Mouse (Mus musculus) olfactory bulb, adult 2 months (tissue): ENCODE results near the gene Adipoq. TPM values are rescaled to one million over a fixed set of nuclear protein-coding genes. Genes with fewer than 3 reads are reported as not detected.

Experiments
- H3K27ac ChIP-seq: fragments of 200-500 bp; 2 replicates; pipeline ENCODE4 v1.5.1; 2012; ENCODE audit warnings: low read depth, low read length; ENCODE audit not compliant: insufficient read depth
- H3K4me1 ChIP-seq: fragments of 200-500 bp; 2 replicates; pipeline ENCODE4 v1.6.1; 2012; ENCODE audit warnings: low read length; ENCODE audit not compliant: control insufficient read depth, insufficient read depth
- H3K4me3 ChIP-seq: fragments of 200-500 bp; 2 replicates; pipeline ENCODE4 v1.5.1; 2012; ENCODE audit warnings: mild to moderate bottlenecking, low read depth, low read length, moderate library complexity; ENCODE audit not compliant: insufficient read depth
- CTCF ChIP-seq: fragments of 200-500 bp; IDR thresholded peaks from 2 replicates; pipeline ENCODE4 v1.5.1; 2012; ENCODE audit warnings: low read depth, mild to moderate bottlenecking, low read length, moderate library complexity; ENCODE audit not compliant: insufficient read depth
- POLR2A ChIP-seq: fragments of 200-500 bp; IDR thresholded peaks from 2 replicates; pipeline ENCODE4 v1.6.1; 2012; ENCODE audit warnings: mild to moderate bottlenecking, low read depth, low read length, moderate library complexity; ENCODE audit not compliant: insufficient read depth
- WGBS: fragments of 180-500 bp; shearing (Covaris S2); methylation state at CpG from one replicate; pipeline ENCODE4 v1.1.7; 2018; 5-methylcytosine and 5-hydroxymethylcytosine counted together
- polyA plus RNA-seq: library from polyadenylated mRNA; stranded (reverse); fragments of >200 nt; gene quantifications from 2 replicates; pipeline ENCODE4 v1.2.4, GENCODE M21; 2012; ENCODE audit warnings: low replicate concordance; ENCODE audit not compliant: missing spikeins, insufficient read depth, insufficient read length

The Adipoq gene
- polyA plus RNA-seq, 1 experiment: not detected

GRCm38 (mm10) chr16:23154261-23154660, 7.9 kb downstream of the Adipoq start:
- whole genome bisulfite sequencing: 94% methylated on average over 5 of the region's 5 CpGs
- H3K4me1 ChIP-seq: no peaks in the 10 kb centered on the region
- TF ChIP-seq POLR2A (no peak), CTCF (no peak)
- H3K4me3 ChIP-seq: no peak overlapping the region
- no peak overlapping the region for H3K27ac ChIP-seq

- no peak for TF ChIP-seq CTCF
- TF ChIP-seq POLR2A: no peak
- WGBS: 95% methylated on average over 13 of the region's 13 CpGs
Observed at GRCm38 (mm10) chr16:23157013-23157412, 10.7 kb downstream of the Adipoq start.

GRCm38 (mm10) chr16:23158292-23158691, 12.0 kb downstream of the Adipoq start:
- TF ChIP-seq POLR2A: no peak
- no peak for TF ChIP-seq CTCF
- Histone ChIP-seq H3K4me1 (no peaks in the 10 kb centered on the region), H3K4me3 (no peak overlapping the region), H3K27ac (no peak overlapping the region)
- 92% methylated on average over 7 of the region's 7 CpGs for WGBS

More at GRCm38 (mm10) chr16:23157013-23157412, 10.7 kb downstream of the Adipoq start:
- Histone ChIP-seq H3K4me1 (no peaks in the 10 kb centered on the region), H3K27ac (no peak overlapping the region), H3K4me3 (no peak overlapping the region)

- WGBS: 74% methylated on average over 2 of the region's 2 CpGs
- Histone ChIP-seq H3K4me3 (no peak overlapping the region), H3K27ac (no peak overlapping the region), H3K4me1 (no peaks in the 10 kb centered on the region)
- TF ChIP-seq CTCF: no peak
- no peak for TF ChIP-seq POLR2A
Observed at GRCm38 (mm10) chr16:23158957-23159356, 12.6 kb downstream of the Adipoq start.

- TF ChIP-seq POLR2A (no peak), CTCF (no peak)
- WGBS: 55% methylated on average over 2 of the region's 2 CpGs
- no peak overlapping the region for H3K27ac ChIP-seq
- no peaks in the 10 kb centered on the region for H3K4me1 ChIP-seq
- no peak overlapping the region for H3K4me3 ChIP-seq
Observed at GRCm38 (mm10) chr16:23159749-23160148, 13.4 kb downstream of the Adipoq start.

GRCm38 (mm10) chr16:23162116-23162515, 15.8 kb downstream of the Adipoq start:
- no peak for TF ChIP-seq CTCF
- TF ChIP-seq POLR2A: no peak
- 81% methylated on average over 3 of the region's 3 CpGs for WGBS
- no peaks in the 10 kb centered on the region for H3K4me1 ChIP-seq
- H3K27ac ChIP-seq: no peak overlapping the region
- H3K4me3 ChIP-seq: no peak overlapping the region

- H3K4me1 ChIP-seq: no peaks in the 10 kb centered on the region
- TF ChIP-seq POLR2A (no peak), CTCF (no peak)
- 84% methylated on average over 6 of the region's 6 CpGs for WGBS
- H3K4me3 ChIP-seq: no peak overlapping the region
- no peak overlapping the region for H3K27ac ChIP-seq
Observed at GRCm38 (mm10) chr16:23164443-23164842, 18.1 kb downstream of the Adipoq start.

- TF ChIP-seq CTCF: no peak
- TF ChIP-seq POLR2A: no peak
- WGBS: 59% methylated on average over 9 of the region's 9 CpGs
- no peak overlapping the region for H3K4me3 ChIP-seq
- H3K27ac ChIP-seq: no peak overlapping the region
- H3K4me1 ChIP-seq: no peaks in the 10 kb centered on the region
Observed at GRCm38 (mm10) chr16:23165441-23165840, 19.1 kb downstream of the Adipoq start.

- no peaks in the 10 kb centered on the region for H3K4me1 ChIP-seq
- H3K27ac ChIP-seq: no peak overlapping the region
- H3K4me3 ChIP-seq: no peak overlapping the region
- TF ChIP-seq POLR2A (no peak), CTCF (no peak)
- 93% methylated on average over 1 of the region's 1 CpGs for WGBS
Observed at GRCm38 (mm10) chr16:23166646-23167045, 20.3 kb downstream of the Adipoq start.

GRCm38 (mm10) chr16:23167079-23167478, 20.7 kb downstream of the Adipoq start:
- 69% methylated on average over 5 of the region's 5 CpGs for WGBS

GRCm38 (mm10) chr16:23170813-23171212, 24.5 kb downstream of the Adipoq start:
- WGBS: 94% methylated on average over 3 of the region's 3 CpGs
- H3K4me1 ChIP-seq: no peaks in the 10 kb centered on the region
- no peak overlapping the region for H3K4me3 ChIP-seq
- H3K27ac ChIP-seq: no peak overlapping the region
- no peak for TF ChIP-seq POLR2A
- TF ChIP-seq CTCF: no peak

More at GRCm38 (mm10) chr16:23167079-23167478, 20.7 kb downstream of the Adipoq start:
- Histone ChIP-seq H3K4me3 (no peak overlapping the region), H3K27ac (no peak overlapping the region), H3K4me1 (no peaks in the 10 kb centered on the region)
- TF ChIP-seq POLR2A (no peak), CTCF (no peak)
